ENCODE assay signal across 8 mouse cellular contexts in genomic region chr6:48626464-48626863, GRCm38 (mm10). TPM values are rescaled to one million over a fixed set of nuclear protein-coding genes. Genes with fewer than 3 reads are reported as not detected.
DNase-seq lines count a peak whose midpoint lies in the region; ATAC-seq and TF ChIP-seq lines count a peak whose summit lies in the region.

Gene AI854703, plus strand, starts transcription at chr6:48626764.

- H3K9ac ChIP-seq in stomach, embryonic 16.5 days (ENCODE audit: low read length) = peak within 1 kb of the TSS; percentile 64

- H3K4me2 ChIP-seq in stomach, embryonic 16.5 days (ENCODE audit: low read depth, low read length) = peak within 1 kb of the TSS; percentile 96

- TF ChIP-seq CTCF in spleen, adult 2 months (IDR thresholded peaks at IDR 0.05; ENCODE audit: extremely low read depth, insufficient read depth, insufficient read length, insufficient replicate concordance) = no peak

- TF ChIP-seq POLR2A in spleen, adult 2 months (IDR thresholded peaks at IDR 0.05; ENCODE audit: low read depth, low read length) = no peak

- H3K4me1 ChIP-seq in spleen, adult 2 months (ENCODE audit: control insufficient read depth, insufficient read depth, insufficient read length) = peaks cover 12% of the 10 kb centered on the region
- H3K4me1 ChIP-seq in limb, embryonic 10.5 days = peaks cover 35% of the 10 kb centered on the region
- H3K4me1 ChIP-seq in stomach, embryonic 16.5 days (ENCODE audit: control insufficient read depth, insufficient read depth, low read length) = peaks cover 11% of the 10 kb centered on the region

- no peaks in the 10 kb centered on the region for H3K9me3 ChIP-seq in limb, embryonic 10.5 days (replicated peaks)
- no peaks in the 10 kb centered on the region for H3K9me3 ChIP-seq in stomach, embryonic 16.5 days (replicated peaks; ENCODE audit: control insufficient read depth, low read length)

- H3K36me3 ChIP-seq in spleen, adult 2 months (ENCODE audit: control insufficient read depth, insufficient read depth, low read length) = no peaks in the 10 kb centered on the region
- H3K36me3 ChIP-seq in limb, embryonic 10.5 days = peaks cover 6% of the 10 kb centered on the region
- no peaks in the 10 kb centered on the region for H3K36me3 ChIP-seq in stomach, embryonic 16.5 days (ENCODE audit: control insufficient read depth, insufficient read depth, low read length)

- DNase-seq in frontal cortex, adult 2 months (ENCODE audit: extremely low spot score in 1 of 2, low spot score in 1 of 2) = no peak
- no peak for DNase-seq in spleen, adult 2 months (ENCODE audit: low read depth in 1 of 2, low spot score in 2 of 2)
- no peak for DNase-seq in spleen, adult 12 weeks (ENCODE audit: low spot score)
- no peak for DNase-seq in limb, embryonic 10.5 days (ENCODE audit: low spot score)
- no peak for DNase-seq in thymus, postnatal 14 days
- no peak for DNase-seq in frontal cortex, postnatal 25 days (ENCODE audit: low spot score in 2 of 2)

- H3K4me3 ChIP-seq in spleen, adult 2 months (ENCODE audit: extremely low read depth, insufficient read depth, insufficient read length) = peak within 1 kb of the TSS; percentile 51
- peak within 1 kb of the TSS; percentile 58 for H3K4me3 ChIP-seq in limb, embryonic 10.5 days
- H3K4me3 ChIP-seq in stomach, embryonic 16.5 days (replicated peaks; ENCODE audit: low read length) = peak within 1 kb of the TSS; percentile 51

- H3K27me3 ChIP-seq in spleen, adult 2 months (ENCODE audit: control insufficient read depth, insufficient read depth, low read length) = peaks cover 6% of the 10 kb centered on the region
- H3K27me3 ChIP-seq in limb, embryonic 10.5 days (ENCODE audit: low read depth, poor library complexity, severe bottlenecking) = peaks cover 58% of the 10 kb centered on the region
- H3K27me3 ChIP-seq in stomach, embryonic 16.5 days (ENCODE audit: control insufficient read depth, insufficient read depth, low read length) = peaks cover 40% of the 10 kb centered on the region

- 86% methylated on average over 8 of the region's 8 CpGs for WGBS in spleen, adult 2 months
- WGBS in limb, embryonic 10.5 days = 39% methylated on average over 8 of the region's 8 CpGs
- 37% methylated on average over 8 of the region's 8 CpGs for WGBS in stomach, embryonic 16.5 days

- no peak; the same call in 1 of the 2 replicates for ATAC-seq in frontal cortex, adult (ENCODE audit: low TSS enrichment)
- no peak for ATAC-seq in stomach, embryonic 16.5 days (ENCODE audit: insufficient read depth, low FRiP score)

- H3K27ac ChIP-seq in spleen, adult 2 months (ENCODE audit: insufficient read depth, low read length) = no peak within 1 kb of the TSS
- H3K27ac ChIP-seq in limb, embryonic 10.5 days = peak within 1 kb of the TSS; percentile 32
- no peak within 1 kb of the TSS for H3K27ac ChIP-seq in stomach, embryonic 16.5 days (ENCODE audit: low read length)

RNA-seq across cellular contexts. Expression of gene AI854703, which starts in this region (rescaled TPM):
- polyA plus RNA-seq in frontal cortex, adult 2 months (2012; rRNA removed) = 22.3 and 22.7 TPM in 2 replicates
- 0.70 and 0.77 TPM in 2 replicates for polyA plus RNA-seq in spleen, adult 2 months (2012; rRNA removed)
- 1.1 and 1.3 TPM in 2 replicates for polyA plus RNA-seq in limb, embryonic 10.5 days (2016; fragmentation: Nextera tagmentation; extraction: Ambion mirVana)
- polyA plus RNA-seq in stomach, embryonic 16.5 days (2015; fragmentation: Nextera tagmentation; extraction: Ambion mirVana) = 1.1 and 1.3 TPM in 2 replicates
